Mouse (Mus musculus): Measurements from ENCODE around the gene Ppy.

The Ppy gene

GRCm38 (mm10) chr11:102101219-102101618, at the start of gene Ppy:
TSS of gene Ppy (minus strand) at chr11:102101319.
- DNase-seq (ENCODE audit: low read depth in 2 of 2, low spot score in 2 of 2): no peak

GRCm38 (mm10) chr11:102147213-102147989, 46.3 kb upstream of the Ppy start:
- DNase-seq (ENCODE audit: low read depth in 2 of 2, low spot score in 2 of 2): no peak

- DNase-seq (ENCODE audit: low read depth in 2 of 2, low spot score in 2 of 2): no peak
Observed at GRCm38 (mm10) chr11:102146531-102146930, 45.4 kb upstream of the Ppy start.

- DNase-seq (ENCODE audit: low read depth in 2 of 2, low spot score in 2 of 2): no peak
Observed at GRCm38 (mm10) chr11:102146005-102146404, 44.9 kb upstream of the Ppy start.

- no peak for DNase-seq (ENCODE audit: low read depth in 2 of 2, low spot score in 2 of 2)
Observed at GRCm38 (mm10) chr11:102145471-102146001, 44.4 kb upstream of the Ppy start, which contains the start of gene Nags. TSS of gene Nags (plus strand) at chr11:102145513.

GRCm38 (mm10) chr11:102144957-102145470, 43.9 kb upstream of the Ppy start:
- DNase-seq (ENCODE audit: low read depth in 2 of 2, low spot score in 2 of 2): no peak

GRCm38 (mm10) chr11:102142355-102142754, 41.2 kb upstream of the Ppy start:
- no peak for DNase-seq (ENCODE audit: low read depth in 2 of 2, low spot score in 2 of 2)

- DNase-seq (ENCODE audit: low read depth in 2 of 2, low spot score in 2 of 2): peak; percentile 45 to 65
Observed at GRCm38 (mm10) chr11:102140508-102140907, 39.4 kb upstream of the Ppy start.

GRCm38 (mm10) chr11:102138447-102138740, 37.3 kb upstream of the Ppy start:
- DNase-seq (ENCODE audit: low read depth in 2 of 2, low spot score in 2 of 2): peak; percentile 31 to 43

GRCm38 (mm10) chr11:102137625-102138446, 36.7 kb upstream of the Ppy start:
- DNase-seq (ENCODE audit: low read depth in 2 of 2, low spot score in 2 of 2): no peak

GRCm38 (mm10) chr11:102134516-102134915, 33.4 kb upstream of the Ppy start:
- DNase-seq (ENCODE audit: low read depth in 2 of 2, low spot score in 2 of 2): no peak

GRCm38 (mm10) chr11:102117386-102117785, 16.3 kb upstream of the Ppy start:
- DNase-seq (ENCODE audit: low read depth in 2 of 2, low spot score in 2 of 2): no peak

GRCm38 (mm10) chr11:102116241-102116640, 15.1 kb upstream of the Ppy start:
- DNase-seq (ENCODE audit: low read depth in 2 of 2, low spot score in 2 of 2): no peak

GRCm38 (mm10) chr11:102111576-102111975, 10.5 kb upstream of the Ppy start:
- no peak for DNase-seq (ENCODE audit: low read depth in 2 of 2, low spot score in 2 of 2)

- DNase-seq (ENCODE audit: low read depth in 2 of 2, low spot score in 2 of 2): no peak
Observed at GRCm38 (mm10) chr11:102107732-102108131, 6.6 kb upstream of the Ppy start, which contains the start of gene Pyy. TSS of gene Pyy (minus strand) at chr11:102107832.

GRCm38 (mm10) chr11:102106911-102107310, 5.8 kb upstream of the Ppy start:
- no peak for DNase-seq (ENCODE audit: low read depth in 2 of 2, low spot score in 2 of 2)

- DNase-seq (ENCODE audit: low read depth in 2 of 2, low spot score in 2 of 2): peak; percentile 32 to 35
Observed at GRCm38 (mm10) chr11:102102485-102103258, 1.6 kb upstream of the Ppy start.

GRCm38 (mm10) chr11:102096887-102097391, 4.2 kb downstream of the Ppy start:
- DNase-seq (ENCODE audit: low read depth in 2 of 2, low spot score in 2 of 2): no peak

GRCm38 (mm10) chr11:102096446-102096845, 4.7 kb downstream of the Ppy start:
- no peak for DNase-seq (ENCODE audit: low read depth in 2 of 2, low spot score in 2 of 2)

- DNase-seq (ENCODE audit: low read depth in 2 of 2, low spot score in 2 of 2): no peak
Observed at GRCm38 (mm10) chr11:102095676-102096075, 5.4 kb downstream of the Ppy start.

All from CD8-positive naive resting alpha-beta T cell, adult 2 months (primary cell).